Mouse (Mus musculus): ENCODE data around the gene Olfr247. TPM values are rescaled to one million over a fixed set of nuclear protein-coding genes. Genes with fewer than 3 reads are reported as not detected.
"Not testable (repeated sequence)": the region's sequence is repeated elsewhere in the genome, so short reads cannot be mapped to it uniquely, and the experiment has no call there.

Olfr247 gene
- not detected in 2 replicates for polyA plus RNA-seq (2014; fragmentation: Nextera tagmentation; extraction: Ambion mirVana)

DNA sequence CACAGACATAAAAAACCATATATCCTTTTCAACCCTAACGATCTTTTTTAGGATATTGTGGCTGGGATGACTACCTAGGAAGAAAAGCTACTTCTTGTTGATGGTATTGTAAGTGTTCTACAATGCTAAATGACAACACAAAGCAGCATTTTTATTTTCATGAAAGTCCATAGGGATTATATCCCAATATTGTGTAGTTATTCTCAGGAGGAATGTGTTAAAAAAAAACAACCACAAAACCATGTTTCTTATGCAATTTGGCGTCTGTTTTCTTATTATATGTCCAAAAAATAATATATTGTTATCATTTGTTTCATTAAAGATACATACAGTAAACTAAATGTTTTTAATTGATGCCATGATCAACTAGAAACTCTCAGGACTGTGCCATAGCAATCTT, at the start of gene Olfr247:
TSS of gene Olfr247 (minus strand) at position 101 of the 400 bp plus-strand sequence.
- not testable (repeated sequence) for H3K36me3 ChIP-seq (ENCODE audit: insufficient read depth); H3K4me3 ChIP-seq (ENCODE audit: low read depth, low read length); H3K9ac ChIP-seq; H3K27ac ChIP-seq (ENCODE audit: low read depth); H3K9me3 ChIP-seq (ENCODE audit: low read depth, low read length); H3K4me1 ChIP-seq (ENCODE audit: insufficient read depth); H3K4me2 ChIP-seq; ATAC-seq (ENCODE audit: insufficient read depth); H3K27me3 ChIP-seq (ENCODE audit: insufficient read depth, low read length); DNase-seq
- WGBS = no CpG with 5 or more reads among the region's 2 CpGs

DNA sequence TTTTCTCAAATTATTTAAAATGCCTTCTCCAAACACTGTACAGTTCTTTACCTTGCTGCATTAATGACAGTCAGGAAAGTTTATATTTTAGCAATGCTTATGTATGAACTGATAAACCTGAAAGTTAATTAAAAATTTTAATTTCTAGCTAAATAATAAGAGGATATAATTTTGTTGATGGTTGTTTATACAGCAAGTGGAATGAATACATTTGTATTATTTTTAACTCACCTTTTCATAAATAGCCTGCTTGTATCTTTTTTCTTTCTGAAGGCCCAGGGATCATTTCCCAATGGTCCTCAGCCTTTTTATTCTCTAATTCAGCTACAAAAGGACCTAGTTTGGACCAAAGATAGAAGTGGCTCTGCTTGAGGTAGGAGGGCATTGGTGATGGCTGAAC, 36.4 kb upstream of the Olfr247 start, which contains the start of gene Olfr820:
TSS of gene Olfr820 (plus strand) at position 301 of the 400 bp plus-strand sequence.
- DNase-seq (no peak), ATAC-seq (ENCODE audit: insufficient read depth) (no peak)
- H3K4me1 ChIP-seq (ENCODE audit: insufficient read depth) = no peaks in the 10 kb centered on the region
- H3K9ac ChIP-seq = no peak within 1 kb of the TSS
- no peaks in the 10 kb centered on the region for H3K9me3 ChIP-seq (ENCODE audit: low read depth, low read length)
- no peak within 1 kb of the TSS for H3K4me2 ChIP-seq
- no peak within 1 kb of the TSS for H3K27ac ChIP-seq (ENCODE audit: low read depth)
- no peaks in the 10 kb centered on the region for H3K27me3 ChIP-seq (ENCODE audit: insufficient read depth, low read length)
- no peak for TF ChIP-seq CTCF (IDR thresholded peaks at IDR 0.05; ENCODE audit: low read depth)
- no peaks in the 10 kb centered on the region for H3K36me3 ChIP-seq (ENCODE audit: insufficient read depth)
- H3K4me3 ChIP-seq (ENCODE audit: low read depth, low read length) = no peak within 1 kb of the TSS

DNA sequence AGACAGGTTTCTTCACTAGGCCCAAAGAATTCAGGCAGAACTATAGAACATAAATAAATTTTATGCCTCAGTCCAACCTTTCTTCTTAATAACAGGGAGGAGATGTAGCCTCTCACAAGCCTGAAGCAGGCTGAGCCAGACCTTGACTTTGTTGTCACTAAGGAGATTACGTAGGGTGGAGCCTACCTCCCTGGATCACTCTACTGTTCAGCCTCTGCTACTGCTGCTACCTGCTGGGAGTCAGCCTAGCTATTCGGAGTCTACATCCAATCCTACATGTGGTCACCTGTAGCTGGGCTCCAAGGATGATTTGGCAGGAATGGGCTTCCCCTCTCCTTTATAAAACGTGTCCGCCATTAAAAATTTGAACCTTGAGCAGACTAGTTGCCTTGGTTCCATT, 29.4 kb upstream of the Olfr247 start:
- 90% methylated on average over 4 of the region's 4 CpGs for WGBS
- not testable (repeated sequence) for ATAC-seq (ENCODE audit: insufficient read depth)

DNA sequence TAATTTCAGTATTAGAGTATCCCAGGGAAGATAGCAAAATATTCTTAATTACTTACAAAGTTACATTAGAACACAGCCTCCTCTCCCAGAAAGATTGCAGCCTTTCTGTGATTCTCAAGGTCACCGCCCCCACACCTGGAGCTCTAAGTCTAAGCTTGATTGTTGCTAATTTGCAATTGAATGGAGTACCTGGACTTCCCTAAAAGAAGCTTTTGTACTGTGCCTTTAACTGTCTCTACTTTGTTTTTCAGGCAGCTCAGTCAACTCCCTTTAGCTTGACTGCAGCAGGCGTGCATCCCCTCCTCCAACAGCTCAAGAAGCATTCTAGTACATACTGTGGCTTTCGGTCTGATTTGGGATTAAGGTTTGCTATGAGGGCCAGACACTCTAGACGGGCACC, 28.2 kb upstream of the Olfr247 start:
- not testable (repeated sequence) for H3K27me3 ChIP-seq (ENCODE audit: insufficient read depth, low read length); H3K4me2 ChIP-seq; H3K9me3 ChIP-seq (ENCODE audit: low read depth, low read length); H3K4me1 ChIP-seq (ENCODE audit: insufficient read depth); H3K9ac ChIP-seq; H3K4me3 ChIP-seq (ENCODE audit: low read depth, low read length); ATAC-seq (ENCODE audit: insufficient read depth); DNase-seq; H3K27ac ChIP-seq (ENCODE audit: low read depth); H3K36me3 ChIP-seq (ENCODE audit: insufficient read depth)
- WGBS = 84% methylated on average over 4 of the region's 4 CpGs

More for the DNA sequence above, 29.4 kb upstream of the Olfr247 start:
- DNase-seq; H3K4me3 ChIP-seq (ENCODE audit: low read depth, low read length); H3K27ac ChIP-seq (ENCODE audit: low read depth); H3K27me3 ChIP-seq (ENCODE audit: insufficient read depth, low read length); H3K36me3 ChIP-seq (ENCODE audit: insufficient read depth); H3K4me1 ChIP-seq (ENCODE audit: insufficient read depth); H3K9ac ChIP-seq; H3K9me3 ChIP-seq (ENCODE audit: low read depth, low read length); H3K4me2 ChIP-seq: not testable (repeated sequence)

DNA sequence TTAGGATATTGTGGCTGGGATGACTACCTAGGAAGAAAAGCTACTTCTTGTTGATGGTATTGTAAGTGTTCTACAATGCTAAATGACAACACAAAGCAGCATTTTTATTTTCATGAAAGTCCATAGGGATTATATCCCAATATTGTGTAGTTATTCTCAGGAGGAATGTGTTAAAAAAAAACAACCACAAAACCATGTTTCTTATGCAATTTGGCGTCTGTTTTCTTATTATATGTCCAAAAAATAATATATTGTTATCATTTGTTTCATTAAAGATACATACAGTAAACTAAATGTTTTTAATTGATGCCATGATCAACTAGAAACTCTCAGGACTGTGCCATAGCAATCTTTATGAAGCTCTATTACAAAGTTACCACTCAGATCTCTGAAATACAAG, 9.0 kb upstream of the Olfr247 start, which contains the start of gene Gm10310:
TSS of gene Gm10310 (minus strand) at position 101 of the 400 bp plus-strand sequence.
- ATAC-seq (ENCODE audit: insufficient read depth); H3K4me2 ChIP-seq: not testable (repeated sequence)
- WGBS = no CpG with 5 or more reads among the region's 1 CpGs

DNA sequence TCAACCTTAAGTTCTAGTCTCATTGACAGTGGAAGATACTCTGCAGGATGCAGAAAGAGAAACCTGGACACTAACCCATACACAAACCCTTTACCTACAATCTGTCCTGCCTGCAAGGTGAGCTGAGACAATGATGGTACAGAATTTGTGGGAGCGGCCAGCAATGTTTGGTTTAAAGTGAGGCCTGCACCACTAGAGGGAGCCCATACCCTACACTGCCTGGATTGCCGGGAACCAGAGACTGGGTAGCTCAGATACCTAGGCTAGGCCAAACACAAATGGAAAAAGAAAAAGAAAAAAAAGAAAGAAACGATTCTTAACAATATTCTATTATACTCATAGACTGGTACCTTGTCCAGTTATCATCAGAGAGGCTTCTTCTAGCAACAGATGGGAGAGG, 5.9 kb upstream of the Olfr247 start:
- not testable (repeated sequence) for H3K4me3 ChIP-seq (ENCODE audit: low read depth, low read length); H3K4me1 ChIP-seq (ENCODE audit: insufficient read depth); H3K4me2 ChIP-seq; H3K27me3 ChIP-seq (ENCODE audit: insufficient read depth, low read length); H3K9me3 ChIP-seq (ENCODE audit: low read depth, low read length); ATAC-seq (ENCODE audit: insufficient read depth); H3K36me3 ChIP-seq (ENCODE audit: insufficient read depth); H3K9ac ChIP-seq; DNase-seq; H3K27ac ChIP-seq (ENCODE audit: low read depth)
- WGBS = no CpG with 5 or more reads among the region's 3 CpGs

More for the DNA sequence above, 9.0 kb upstream of the Olfr247 start, which contains the start of gene Gm10310:
- H3K9me3 ChIP-seq (ENCODE audit: low read depth, low read length); H3K27me3 ChIP-seq (ENCODE audit: insufficient read depth, low read length); H3K9ac ChIP-seq; H3K36me3 ChIP-seq (ENCODE audit: insufficient read depth); H3K27ac ChIP-seq (ENCODE audit: low read depth); H3K4me3 ChIP-seq (ENCODE audit: low read depth, low read length); H3K4me1 ChIP-seq (ENCODE audit: insufficient read depth); DNase-seq: not testable (repeated sequence)

DNA sequence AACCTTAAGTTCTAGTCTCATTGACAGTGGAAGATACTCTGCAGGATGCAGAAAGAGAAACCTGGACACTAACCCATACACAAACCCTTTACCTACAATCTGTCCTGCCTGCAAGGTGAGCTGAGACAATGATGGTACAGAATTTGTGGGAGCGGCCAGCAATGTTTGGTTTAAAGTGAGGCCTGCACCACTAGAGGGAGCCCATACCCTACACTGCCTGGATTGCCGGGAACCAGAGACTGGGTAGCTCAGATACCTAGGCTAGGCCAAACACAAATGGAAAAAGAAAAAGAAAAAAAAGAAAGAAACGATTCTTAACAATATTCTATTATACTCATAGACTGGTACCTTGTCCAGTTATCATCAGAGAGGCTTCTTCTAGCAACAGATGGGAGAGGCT, 2.9 kb downstream of the Olfr247 start:
- H3K9ac ChIP-seq; H3K4me3 ChIP-seq (ENCODE audit: low read depth, low read length); DNase-seq; H3K9me3 ChIP-seq (ENCODE audit: low read depth, low read length); H3K27me3 ChIP-seq (ENCODE audit: insufficient read depth, low read length); H3K36me3 ChIP-seq (ENCODE audit: insufficient read depth); ATAC-seq (ENCODE audit: insufficient read depth); H3K27ac ChIP-seq (ENCODE audit: low read depth); H3K4me2 ChIP-seq; H3K4me1 ChIP-seq (ENCODE audit: insufficient read depth): not testable (repeated sequence)
- no CpG with 5 or more reads among the region's 3 CpGs for WGBS

DNA sequence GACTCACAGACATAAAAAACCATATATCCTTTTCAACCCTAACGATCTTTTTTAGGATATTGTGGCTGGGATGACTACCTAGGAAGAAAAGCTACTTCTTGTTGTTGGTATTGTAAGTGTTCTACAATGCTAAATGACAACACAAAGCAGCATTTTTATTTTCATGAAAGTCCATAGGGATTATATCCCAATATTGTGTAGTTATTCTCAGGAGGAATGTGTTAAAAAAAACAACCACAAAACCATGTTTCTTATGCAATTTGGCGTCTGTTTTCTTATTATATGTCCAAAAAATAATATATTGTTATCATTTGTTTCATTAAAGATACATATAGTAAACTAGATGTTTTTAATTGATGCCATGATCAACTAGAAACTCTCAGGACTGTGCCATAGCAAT, 8.8 kb downstream of the Olfr247 start, which contains the start of gene Olfr819:
TSS of gene Olfr819 (minus strand) at position 101 of the 400 bp plus-strand sequence.
- WGBS = 77% methylated on average over 2 of the region's 2 CpGs
- not testable (repeated sequence) for DNase-seq; H3K36me3 ChIP-seq (ENCODE audit: insufficient read depth); H3K4me3 ChIP-seq (ENCODE audit: low read depth, low read length); H3K27ac ChIP-seq (ENCODE audit: low read depth); H3K4me1 ChIP-seq (ENCODE audit: insufficient read depth); H3K4me2 ChIP-seq; H3K9me3 ChIP-seq (ENCODE audit: low read depth, low read length); ATAC-seq (ENCODE audit: insufficient read depth); H3K9ac ChIP-seq; H3K27me3 ChIP-seq (ENCODE audit: insufficient read depth, low read length)

DNA sequence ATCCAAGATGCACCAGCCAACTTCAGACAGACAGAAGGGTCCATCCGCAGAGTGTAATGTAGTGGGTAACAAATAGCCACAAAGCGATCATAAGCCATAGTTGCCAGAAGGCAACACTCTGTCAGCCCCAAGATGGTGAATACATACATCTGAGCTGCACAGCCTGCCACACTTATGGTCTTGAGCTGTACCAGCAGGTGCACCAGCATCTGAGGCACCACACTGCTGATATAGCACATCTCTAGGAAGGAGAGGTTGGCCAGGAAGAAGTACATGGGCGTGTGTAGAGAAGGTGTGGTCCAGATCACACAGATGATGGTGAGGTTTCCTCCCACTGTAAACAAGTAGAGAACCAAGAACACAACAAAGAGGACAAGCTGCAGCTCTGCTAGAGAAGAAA, 9.7 kb downstream of the Olfr247 start:
- not testable (repeated sequence) for DNase-seq; H3K27me3 ChIP-seq (ENCODE audit: insufficient read depth, low read length); H3K27ac ChIP-seq (ENCODE audit: low read depth); H3K9me3 ChIP-seq (ENCODE audit: low read depth, low read length); H3K36me3 ChIP-seq (ENCODE audit: insufficient read depth); H3K4me3 ChIP-seq (ENCODE audit: low read depth, low read length); H3K4me1 ChIP-seq (ENCODE audit: insufficient read depth); ATAC-seq (ENCODE audit: insufficient read depth); H3K9ac ChIP-seq; H3K4me2 ChIP-seq
- WGBS = 100% methylated on average over 2 of the region's 3 CpGs

Data from lung, embryonic 14.5 days (tissue).